Mouse (Mus musculus): Measurements from ENCODE around the gene Rgl3.

DNA sequence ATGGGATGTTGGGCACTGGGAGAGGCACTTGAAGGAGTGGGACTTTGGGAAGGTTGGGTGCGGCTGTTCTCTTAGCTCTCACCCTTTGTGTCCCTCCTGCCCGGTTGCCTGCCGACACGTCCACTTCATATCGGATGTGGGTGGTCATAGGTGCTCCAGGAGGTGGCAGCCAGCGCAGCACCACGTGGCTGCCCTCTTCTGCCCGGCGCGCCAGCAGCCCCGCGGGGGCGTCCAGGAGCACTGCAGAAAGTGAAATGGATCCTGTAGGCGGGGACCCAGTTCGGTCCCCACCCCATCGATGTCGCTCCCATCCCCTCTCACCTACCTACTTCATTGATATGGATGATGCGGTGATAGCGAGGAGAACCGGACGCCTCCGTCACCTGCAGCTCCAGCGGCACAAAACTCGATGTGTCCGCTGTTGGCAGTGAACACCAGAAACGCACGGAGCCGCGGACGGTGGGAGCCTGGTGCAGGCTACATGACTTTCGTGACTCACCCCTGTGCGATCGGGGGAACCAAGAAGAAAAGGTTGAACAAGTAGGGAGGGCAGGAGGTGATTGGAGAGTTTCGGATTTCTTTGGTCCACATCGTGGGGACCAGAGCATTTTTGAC, 27.8 kb downstream of the Rgl3 start:
- TF ChIP-seq CTCF (IDR thresholded peaks at IDR 0.05; ENCODE audit: low read depth) (0 out of 2 replicates have a peak, but pooled peaks have one; percentile 7), EP300 (IDR thresholded peaks at IDR 0.05; ENCODE audit: low read depth) (no peak)

Measured in liver, postnatal 0 days (tissue).